Mouse (Mus musculus) macrophage (primary cell): ENCODE results near the gene Pgs1. TPM values are rescaled to one million over a fixed set of nuclear protein-coding genes. Genes with fewer than 3 reads are reported as not detected.

ENCODE experiments used
- H3K27ac ChIP-seq: fragments of 350-480 bp; formaldehyde crosslinking; 2 replicates; pipeline ENCODE4 v1.9.0; 2021
- H3K36me3 ChIP-seq: fragments of 350-480 bp; formaldehyde crosslinking; 2 replicates; pipeline ENCODE4 v1.9.0; 2021; ENCODE audit errors: inconsistent target
- H3K4me3 ChIP-seq: fragments of 350-480 bp; formaldehyde crosslinking; 2 replicates; pipeline ENCODE4 v1.9.0; 2021; ENCODE audit errors: inconsistent target
- H3K79me2 ChIP-seq: fragments of 350-480 bp; formaldehyde crosslinking; 2 replicates; pipeline ENCODE4 v1.9.0; 2021; ENCODE audit errors: inconsistent target
- WGBS: methylation state at CpG from one replicate; pipeline ENCODE4 v1.1.7; 2026; ENCODE audit warnings: inconsistent platforms; ENCODE audit not compliant: missing documents; 5-methylcytosine and 5-hydroxymethylcytosine counted together
- polyA plus RNA-seq: library from polyadenylated mRNA; stranded (reverse); fragments of 250-400 nt; gene quantifications from 3 replicates; pipeline ENCODE4 v1.2.4, GENCODE M21; 2018; ENCODE audit warnings: inconsistent platforms

The Pgs1 gene
- polyA plus RNA-seq, 1 experiment from 2014 or later = 12.0 TPM

- Histone ChIP-seq H3K79me2 (peaks cover 91% of the 10 kb centered on the region), H3K4me3 (no peak overlapping the region), H3K36me3 (peaks cover 19% of the 10 kb centered on the region; the same call in 1 of the 2 replicates), H3K27ac (no peak overlapping the region)
- 73% methylated on average over 2 of the region's 2 CpGs for WGBS
Measured at GRCm38 (mm10) chr11:118013339-118013738, 27.2 kb downstream of the Pgs1 start.

GRCm38 (mm10) chr11:118014391-118014995, 28.4 kb downstream of the Pgs1 start:
- Histone ChIP-seq H3K36me3 (peaks cover 17% of the 10 kb centered on the region; the same call in 1 of the 2 replicates), H3K4me3 (no peak overlapping the region), H3K79me2 (peaks cover 91% of the 10 kb centered on the region), H3K27ac (no peak overlapping the region)
- 56% methylated on average over 12 of the region's 12 CpGs for WGBS

GRCm38 (mm10) chr11:118015381-118016145, 29.5 kb downstream of the Pgs1 start:
- Histone ChIP-seq H3K36me3 (peaks cover 24% of the 10 kb centered on the region; the same call in 1 of the 2 replicates), H3K79me2 (peaks cover 91% of the 10 kb centered on the region), H3K4me3 (no peak overlapping the region), H3K27ac (peak overlapping the region; percentile 22)
- WGBS = 49% methylated on average over 8 of the region's 8 CpGs

- H3K79me2 ChIP-seq = peaks cover 86% of the 10 kb centered on the region
- H3K27ac ChIP-seq = no peak overlapping the region
- H3K36me3 ChIP-seq = peaks cover 31% of the 10 kb centered on the region
- 97% methylated on average over 2 of the region's 4 CpGs for WGBS
- no peak overlapping the region for H3K4me3 ChIP-seq
Measured at GRCm38 (mm10) chr11:118018328-118018727, 32.2 kb downstream of the Pgs1 start.

GRCm38 (mm10) chr11:118021806-118022205, 35.7 kb downstream of the Pgs1 start:
- Histone ChIP-seq H3K4me3 (no peak overlapping the region), H3K79me2 (peaks cover 52% of the 10 kb centered on the region), H3K36me3 (peaks cover 51% of the 10 kb centered on the region), H3K27ac (no peak overlapping the region)
- 91% methylated on average over 1 of the region's 1 CpGs for WGBS

GRCm38 (mm10) chr11:118023475-118023874, 37.4 kb downstream of the Pgs1 start:
- WGBS = 100% methylated on average over 7 of the region's 7 CpGs
- H3K36me3 ChIP-seq = peaks cover 60% of the 10 kb centered on the region
- H3K79me2 ChIP-seq = peaks cover 43% of the 10 kb centered on the region
- no peak overlapping the region for H3K27ac ChIP-seq
- no peak overlapping the region for H3K4me3 ChIP-seq

GRCm38 (mm10) chr11:118024111-118024510, 38.0 kb downstream of the Pgs1 start:
- Histone ChIP-seq H3K4me3 (no peak overlapping the region), H3K36me3 (peaks cover 60% of the 10 kb centered on the region), H3K79me2 (peaks cover 37% of the 10 kb centered on the region), H3K27ac (no peak overlapping the region)
- WGBS = 100% methylated on average over 2 of the region's 2 CpGs

GRCm38 (mm10) chr11:118029170-118029569, 43.1 kb downstream of the Pgs1 start:
- WGBS = 93% methylated on average over 6 of the region's 6 CpGs
- H3K27ac ChIP-seq = no peak overlapping the region
- H3K36me3 ChIP-seq = peaks cover 21% of the 10 kb centered on the region; the same call in 1 of the 2 replicates
- no peak overlapping the region for H3K4me3 ChIP-seq
- H3K79me2 ChIP-seq = no peaks in the 10 kb centered on the region

GRCm38 (mm10) chr11:118031134-118031533, 45.0 kb downstream of the Pgs1 start:
- over 99% methylated on average over 9 of the region's 9 CpGs for WGBS
- peaks cover 14% of the 10 kb centered on the region; the same call in 1 of the 2 replicates for H3K36me3 ChIP-seq

GRCm38 (mm10) chr11:118034395-118034794, 48.3 kb downstream of the Pgs1 start:
- Histone ChIP-seq H3K27ac (no peak overlapping the region), H3K4me3 (no peak overlapping the region), H3K79me2 (no peaks in the 10 kb centered on the region), H3K36me3 (no peaks in the 10 kb centered on the region)
- 85% methylated on average over 13 of the region's 13 CpGs for WGBS

More at GRCm38 (mm10) chr11:118031134-118031533, 45.0 kb downstream of the Pgs1 start:
- Histone ChIP-seq H3K27ac (no peak overlapping the region), H3K79me2 (no peaks in the 10 kb centered on the region), H3K4me3 (no peak overlapping the region)

- H3K27ac ChIP-seq = no peak overlapping the region
- no peaks in the 10 kb centered on the region for H3K79me2 ChIP-seq
- H3K36me3 ChIP-seq = no peaks in the 10 kb centered on the region
- no peak overlapping the region for H3K4me3 ChIP-seq
- 68% methylated on average over 9 of the region's 9 CpGs for WGBS
Measured at GRCm38 (mm10) chr11:118035068-118035467, 49.0 kb downstream of the Pgs1 start.

- Histone ChIP-seq H3K79me2 (no peaks in the 10 kb centered on the region), H3K36me3 (no peaks in the 10 kb centered on the region), H3K4me3 (no peak overlapping the region), H3K27ac (no peak overlapping the region)
- WGBS = 93% methylated on average over 9 of the region's 9 CpGs
Measured at GRCm38 (mm10) chr11:118042791-118043190, 56.7 kb downstream of the Pgs1 start.

GRCm38 (mm10) chr11:118043293-118043907, 57.3 kb downstream of the Pgs1 start:
- Histone ChIP-seq H3K4me3 (no peak overlapping the region), H3K27ac (no peak overlapping the region), H3K79me2 (no peaks in the 10 kb centered on the region), H3K36me3 (no peaks in the 10 kb centered on the region)
- 81% methylated on average over 14 of the region's 14 CpGs for WGBS

GRCm38 (mm10) chr11:118049641-118050040, 63.5 kb downstream of the Pgs1 start:
- Histone ChIP-seq H3K36me3 (no peaks in the 10 kb centered on the region), H3K27ac (no peak overlapping the region), H3K79me2 (no peaks in the 10 kb centered on the region), H3K4me3 (no peak overlapping the region)
- 63% methylated on average over 8 of the region's 8 CpGs for WGBS

GRCm38 (mm10) chr11:118050174-118050573, 64.1 kb downstream of the Pgs1 start:
- H3K36me3 ChIP-seq = no peaks in the 10 kb centered on the region
- H3K79me2 ChIP-seq = no peaks in the 10 kb centered on the region
- WGBS = 93% methylated on average over 15 of the region's 16 CpGs
- no peak overlapping the region for H3K27ac ChIP-seq
- no peak overlapping the region for H3K4me3 ChIP-seq
